Mouse (Mus musculus) v-Abl transformed pro-B cells (cell line): ENCODE data around the gene Stk32c.

Source experiments
- in situ Hi-C, 2 experiments: fragments of 400-800 bp; cut with MboI; formaldehyde crosslinking; loops; one replicate each; pipeline ENCODE4 v1.15.1; 2025; ENCODE audit not compliant: unreplicated experiment in 2 of 2

Gene Stk32c

DNA sequence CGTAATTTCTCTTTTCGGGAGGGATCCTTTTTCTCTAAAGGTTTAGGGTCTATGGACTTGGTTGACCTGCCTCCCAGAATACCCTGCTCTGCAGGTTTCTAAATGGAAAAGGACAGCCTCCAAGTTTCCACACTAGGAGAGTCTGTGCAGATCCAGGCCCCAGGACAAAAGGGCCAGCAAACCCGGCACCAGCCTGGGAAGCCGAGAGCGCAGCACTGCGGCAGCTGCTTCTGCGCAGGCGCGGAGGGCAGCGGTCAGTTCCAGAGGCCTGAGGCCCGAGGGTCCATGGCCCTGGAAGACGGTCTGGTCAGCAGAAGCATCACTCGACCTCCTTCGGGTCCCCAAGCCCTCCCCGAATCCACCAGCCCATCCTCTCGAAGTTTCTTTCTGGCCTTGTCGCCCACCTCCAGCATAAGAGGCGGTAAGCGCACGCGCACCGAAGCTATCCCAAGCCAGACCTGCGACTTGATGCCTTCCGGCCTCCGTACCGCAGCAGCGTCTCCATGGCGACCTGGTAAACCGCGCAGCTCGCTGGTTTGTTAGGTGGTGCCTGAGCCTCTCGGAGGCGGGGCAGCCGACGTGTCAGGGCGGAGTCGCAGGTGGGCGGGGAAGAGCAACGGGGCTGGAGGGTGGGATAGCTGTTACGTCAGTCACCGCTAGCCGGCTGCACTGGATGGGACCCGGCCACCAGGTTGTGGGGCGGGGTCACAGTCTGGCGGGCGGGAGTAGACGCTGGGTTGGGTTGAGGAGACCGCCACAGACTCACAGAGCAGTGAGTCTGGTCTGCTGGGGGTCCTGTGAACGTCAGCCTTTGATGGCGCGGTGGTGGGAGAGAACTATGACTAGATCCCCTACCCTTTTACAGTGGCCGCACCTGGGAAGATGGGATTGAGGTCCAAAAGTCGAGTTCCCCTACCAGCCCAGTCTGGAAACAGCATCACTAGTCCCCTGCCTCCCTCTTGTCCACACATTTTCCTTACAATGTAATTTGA, at the start of gene Stk32c, which contains the start of gene Lrrc27:
Gene Stk32c (minus strand): TSS at position 554 of the 992 bp plus-strand sequence.
Gene Lrrc27 (plus strand): TSS at position 235 of the 992 bp plus-strand sequence.
- in situ Hi-C loops = loop anchor here (10.0 to 25.0 kb wide), 4 partner anchors 288 to 1658 kb away; partner anchors contain the start of genes Mapk1ip1 (in 2 of the 2) and Ppp2r2d (in 2 of the 2)

DNA sequence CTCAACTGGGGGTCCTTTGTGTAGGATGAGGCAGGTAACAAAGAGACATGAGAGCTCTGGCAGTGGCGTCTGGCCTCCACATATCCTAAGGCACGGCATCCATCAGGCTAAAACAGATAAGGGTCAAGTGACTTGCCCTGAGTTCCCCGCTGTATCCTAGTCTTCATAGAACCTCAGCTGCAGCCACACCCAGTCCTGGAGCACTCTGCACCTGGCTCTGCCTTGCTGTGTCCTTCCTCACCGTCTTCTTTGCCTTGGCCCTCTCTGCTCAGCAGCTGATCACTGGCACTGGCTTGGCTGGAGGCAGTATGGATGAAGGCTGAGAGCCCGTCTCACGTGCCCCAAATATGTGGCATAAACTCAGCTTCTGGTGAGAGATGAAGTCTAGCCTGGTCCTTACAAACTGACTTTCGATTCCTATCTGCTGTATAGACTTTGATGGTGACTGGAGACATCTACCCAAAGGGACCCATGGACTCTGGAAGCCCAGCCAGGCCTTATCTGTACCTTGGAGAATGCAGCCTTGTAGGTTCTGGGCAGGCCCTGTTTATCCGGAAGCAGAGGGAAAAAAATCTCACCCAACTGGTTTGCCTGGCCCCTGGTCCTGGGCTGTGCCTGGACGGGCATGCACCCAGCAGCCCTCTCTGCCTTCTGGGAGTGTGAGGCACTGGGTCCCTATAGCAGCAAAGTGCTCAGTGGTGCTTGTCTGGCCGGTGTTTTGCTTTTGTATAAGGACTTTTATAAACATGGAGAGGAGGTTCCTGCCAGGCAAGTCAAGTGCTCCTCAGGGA, 44.8 kb upstream of the Stk32c start:
- in situ Hi-C loops = no loop called here

DNA sequence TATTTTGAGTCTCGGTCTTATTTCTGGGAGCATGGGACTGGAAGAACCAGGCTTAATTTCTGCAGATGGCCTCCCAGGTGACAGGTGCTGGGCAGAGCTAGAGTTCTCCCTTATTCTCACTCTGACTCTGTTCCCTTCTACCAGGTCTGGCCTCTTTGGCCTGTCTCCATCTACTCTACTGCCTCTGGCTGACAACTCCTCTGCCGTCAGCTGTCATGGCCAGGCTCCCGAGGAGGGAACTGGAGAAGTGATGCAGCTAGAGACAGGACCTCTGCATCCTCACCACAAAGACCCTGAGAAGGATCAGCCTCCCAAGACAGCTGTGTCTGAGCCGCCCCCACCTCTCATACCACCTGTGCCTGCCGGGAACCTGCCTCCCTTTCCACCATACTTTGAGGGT, 41.5 kb upstream of the Stk32c start:
- in situ Hi-C loops = no loop called here

DNA sequence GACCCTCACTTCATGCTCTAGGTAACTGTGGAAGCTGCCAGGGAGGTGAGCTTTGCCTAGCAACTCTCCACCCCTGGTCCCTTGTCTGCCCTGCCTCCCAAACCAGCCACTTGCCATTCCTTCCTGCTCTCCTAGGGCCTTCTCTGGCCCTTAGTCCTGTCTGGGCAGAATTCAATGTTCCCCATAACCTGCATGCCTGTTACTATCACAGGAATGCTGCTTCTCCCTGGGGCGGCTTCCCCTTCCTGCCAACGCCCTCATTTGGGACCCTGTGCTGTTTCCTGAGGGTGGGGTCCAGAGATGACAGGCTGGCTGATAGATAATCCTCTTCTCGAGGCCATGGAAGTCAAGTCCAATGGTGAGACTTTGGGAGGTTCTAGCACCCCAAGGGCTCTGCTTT, 40.4 kb upstream of the Stk32c start:
- in situ Hi-C loops = no loop called here

DNA sequence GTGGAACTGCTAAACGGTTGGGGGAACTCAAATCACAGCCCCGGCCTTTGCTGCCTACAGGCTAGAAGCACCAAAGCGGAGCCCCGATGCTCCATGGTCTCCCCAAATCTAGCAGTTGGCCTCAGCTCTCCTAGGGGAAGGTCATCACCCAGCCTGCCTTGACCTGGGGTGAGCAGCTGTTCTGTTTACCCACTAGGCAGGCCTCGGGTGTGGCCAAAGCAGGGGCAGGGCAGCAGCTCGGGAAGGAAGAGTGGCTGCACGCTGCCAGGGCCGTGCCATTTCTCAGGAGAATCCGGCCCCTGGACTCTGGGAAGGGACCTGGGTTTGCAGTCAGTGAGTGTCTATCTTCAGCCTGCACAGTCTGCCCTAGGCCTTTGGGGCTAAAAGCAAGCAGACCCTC, 39.9 kb upstream of the Stk32c start:
- in situ Hi-C loops = no loop called here

DNA sequence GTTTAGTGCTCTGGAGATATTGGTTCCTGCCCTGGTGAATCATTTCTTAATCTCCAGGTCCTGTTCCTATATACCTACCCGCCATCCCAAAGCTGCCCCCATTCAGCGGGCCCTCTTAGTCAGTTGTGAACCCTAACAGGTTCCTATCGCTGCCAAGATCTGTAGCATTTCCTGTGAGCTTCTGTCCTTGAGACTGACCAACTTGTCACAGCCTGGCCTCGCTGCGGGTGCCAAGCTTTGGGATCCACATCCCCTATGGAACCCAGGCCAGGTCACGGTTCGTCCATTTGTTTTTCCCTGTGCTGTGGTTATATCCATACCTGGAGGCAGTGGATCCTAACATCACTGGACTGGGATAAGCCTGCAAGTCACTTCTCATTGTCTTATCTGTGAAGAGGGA, 39.5 kb upstream of the Stk32c start:
- in situ Hi-C loops = no loop called here

DNA sequence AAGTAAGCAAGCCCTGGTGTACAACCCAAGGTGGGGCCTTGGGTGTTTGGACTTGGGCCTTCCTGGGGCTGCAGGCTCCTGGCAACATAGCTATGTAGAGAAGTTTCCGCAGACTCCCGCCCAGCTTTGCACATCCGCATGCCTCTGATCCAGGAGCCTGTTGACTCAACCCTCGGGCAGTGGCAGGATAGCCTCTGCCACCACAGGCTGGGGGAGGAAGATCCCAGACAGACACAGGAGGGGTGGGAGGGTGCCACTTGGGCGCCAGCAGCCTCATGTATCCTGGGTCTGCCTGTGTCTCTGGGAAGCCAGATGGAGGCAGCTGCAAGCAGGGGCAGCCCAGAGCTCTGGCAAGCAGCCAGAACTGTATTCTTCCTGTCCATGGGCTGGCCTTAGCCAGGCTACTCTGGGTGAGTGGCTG, 38.8 kb upstream of the Stk32c start:
- in situ Hi-C loops = no loop called here

DNA sequence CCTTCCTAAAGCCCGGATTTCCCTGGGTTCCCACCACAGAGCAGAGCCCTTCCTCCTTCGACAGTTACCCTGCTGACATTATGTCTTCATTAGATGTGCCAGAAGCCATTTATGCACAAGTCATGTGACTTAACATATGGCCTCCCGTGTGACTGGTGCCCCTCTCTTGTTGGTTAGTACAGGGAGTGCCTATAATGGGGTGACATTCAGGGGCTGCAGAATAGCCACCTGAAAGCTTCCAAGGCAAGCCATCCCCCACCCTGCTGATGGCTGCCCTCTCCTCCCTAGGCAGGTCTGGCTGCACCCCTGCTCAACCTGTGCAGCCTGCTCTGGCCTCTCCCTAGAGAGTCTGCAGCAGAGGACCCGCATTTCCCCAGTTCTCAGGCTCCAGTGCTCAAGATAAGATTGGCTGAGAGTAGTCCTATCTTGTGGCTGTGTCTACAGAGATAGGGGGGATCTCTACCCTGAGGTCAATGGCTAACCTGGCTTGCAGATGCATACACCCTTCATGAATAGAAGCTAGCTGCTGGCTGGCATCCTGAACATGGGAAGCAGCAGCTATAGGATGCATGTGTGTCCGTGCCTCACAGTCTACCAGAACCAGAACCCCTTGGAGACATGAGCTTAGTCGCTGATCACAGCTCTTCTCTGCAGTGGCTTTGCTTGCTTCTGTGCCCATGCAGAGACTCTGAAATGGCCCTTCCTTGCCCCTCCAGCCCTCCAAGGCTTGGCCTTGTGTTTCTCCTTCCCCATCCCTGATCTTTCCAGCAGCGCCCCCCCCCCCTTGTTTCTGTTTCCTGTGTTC, 36.5 kb upstream of the Stk32c start:
- in situ Hi-C loops = loop anchor here in 1 of 2 experiments (25.0 kb wide), 1 partner anchor 1812 kb away; the partner anchor contains the start of gene Glrx3

DNA sequence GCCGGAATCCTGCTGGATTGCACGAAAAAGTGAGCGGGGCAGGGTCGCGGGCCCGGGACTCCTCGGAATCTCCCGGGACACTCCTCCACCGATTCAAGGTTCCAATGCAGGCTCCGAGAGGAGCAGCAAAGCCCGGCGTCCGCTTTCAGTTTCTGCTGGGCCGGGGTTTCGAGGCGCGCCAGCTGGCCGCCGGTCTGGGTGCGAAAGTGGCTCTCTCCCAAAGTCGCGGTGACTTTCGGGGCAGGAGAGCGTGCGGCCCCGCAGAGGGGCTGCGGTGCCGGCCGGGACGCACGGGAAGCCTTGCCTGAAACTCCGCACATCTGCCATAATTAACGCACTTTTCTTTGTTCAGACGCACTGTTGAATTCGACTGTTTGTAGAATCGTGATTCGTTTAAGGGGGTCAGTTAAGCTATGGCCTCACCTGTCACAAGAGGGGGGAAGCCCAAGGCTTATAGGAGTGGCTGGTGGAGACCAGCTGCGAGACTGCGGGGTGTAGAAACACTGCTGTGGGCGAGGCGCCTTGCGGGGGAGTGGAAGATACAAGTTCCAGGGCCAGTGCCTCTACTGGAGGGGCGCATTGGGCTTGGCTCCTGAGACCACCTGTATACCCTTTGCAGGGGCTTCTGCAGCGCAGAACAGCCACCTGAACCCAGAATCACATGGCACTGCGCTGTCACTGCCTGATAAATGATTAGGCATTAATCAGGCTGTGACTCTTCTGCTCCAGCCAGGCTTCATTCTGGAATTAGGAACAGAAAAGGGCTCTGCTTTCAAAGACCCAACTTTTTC, 35.7 kb upstream of the Stk32c start:
- in situ Hi-C loops = loop anchor here in 1 of 2 experiments (25.0 kb wide), 1 partner anchor 1812 kb away; the partner anchor contains the start of gene Glrx3

DNA sequence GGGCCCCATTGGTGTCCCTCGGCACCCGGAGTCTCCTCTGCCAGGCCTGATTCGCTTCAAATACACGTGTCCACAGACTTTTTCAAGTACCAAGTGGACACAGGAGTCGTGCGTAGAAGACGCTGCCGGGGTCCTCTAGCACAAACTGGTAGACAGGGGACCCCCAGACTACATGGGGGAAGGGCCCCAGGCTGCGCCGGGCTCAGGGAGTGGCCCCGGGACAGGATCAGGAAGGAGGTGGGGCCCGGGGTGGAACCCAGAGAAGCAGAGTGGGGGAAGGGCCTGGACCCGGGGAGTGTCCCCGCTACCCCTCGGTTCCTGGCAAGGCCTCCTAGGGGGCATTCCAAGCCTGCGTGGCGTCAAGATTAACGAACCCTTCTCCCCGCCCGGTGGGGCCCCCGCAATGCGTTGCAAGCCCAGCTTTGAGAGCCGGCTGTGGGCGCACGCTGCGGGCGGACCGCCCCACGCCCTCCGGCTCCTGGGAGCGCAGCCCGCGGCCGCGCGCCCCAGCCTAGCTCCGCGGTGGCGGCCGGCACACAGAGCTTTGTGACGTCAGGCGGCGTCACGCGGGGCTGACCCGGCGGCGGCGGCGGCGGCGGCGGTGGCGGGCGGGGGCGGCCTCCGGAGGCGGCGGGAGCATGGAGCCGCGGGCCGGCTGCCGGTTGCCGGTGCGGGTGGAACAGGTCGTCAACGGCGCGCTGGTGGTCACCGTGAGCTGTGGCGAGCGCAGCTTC, 34.9 kb upstream of the Stk32c start, which contains the start of gene Pwwp2b:
Gene Pwwp2b (plus strand): TSS at position 602 of the 734 bp plus-strand sequence.
- in situ Hi-C loops = loop anchor here in 1 of 2 experiments (25.0 kb wide), 1 partner anchor 1811 kb away; the partner anchor contains the start of gene Glrx3

DNA sequence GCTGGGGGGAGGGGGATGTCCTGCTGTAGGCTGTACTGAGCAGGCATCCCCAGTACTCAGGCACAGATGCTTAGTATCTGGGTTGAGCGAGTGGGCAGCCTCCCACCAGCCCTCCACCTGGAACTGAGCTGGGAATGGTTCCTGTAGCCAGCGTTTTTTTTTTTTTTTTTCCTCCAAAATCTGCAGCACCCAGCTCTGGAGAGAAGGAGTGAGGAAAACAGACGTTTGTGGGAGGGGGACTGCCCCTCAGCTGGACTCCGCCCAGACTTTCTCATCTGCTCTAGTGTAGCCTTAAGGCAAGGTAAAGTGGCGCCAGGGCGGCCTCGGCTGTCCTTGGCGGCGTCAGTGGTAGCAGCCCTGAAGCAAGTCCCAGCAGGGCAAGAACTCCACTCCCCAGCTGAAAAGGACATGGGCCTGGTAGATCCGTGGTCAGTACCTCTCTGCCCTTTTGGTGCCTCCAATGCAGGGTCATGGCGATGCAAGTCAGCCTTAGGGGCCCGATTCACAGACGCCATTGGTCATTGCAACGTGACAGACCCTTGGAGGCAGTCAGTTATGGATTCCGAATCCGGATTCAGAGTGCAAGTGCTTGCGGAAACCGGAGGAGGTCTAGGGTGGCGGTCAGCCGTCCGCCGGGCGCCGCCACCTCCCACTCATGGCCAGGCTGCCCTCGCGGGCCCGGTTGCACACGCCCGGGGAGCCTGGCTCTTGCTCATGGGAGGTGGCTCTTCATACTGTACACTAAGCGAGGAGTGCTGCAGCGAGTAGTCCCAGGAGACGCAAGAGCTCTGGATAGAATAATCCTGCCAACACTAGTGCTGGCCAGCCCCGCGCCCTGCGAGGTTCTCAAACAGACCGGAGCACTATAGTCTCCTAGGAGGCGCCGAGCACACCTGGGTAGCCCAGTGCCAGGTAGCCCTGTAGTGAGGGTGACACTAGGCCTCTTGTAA, 34.1 kb upstream of the Stk32c start:
- in situ Hi-C loops = loop anchor here in 1 of 2 experiments (25.0 kb wide), 1 partner anchor 1810 kb away; the partner anchor contains the start of gene Glrx3

DNA sequence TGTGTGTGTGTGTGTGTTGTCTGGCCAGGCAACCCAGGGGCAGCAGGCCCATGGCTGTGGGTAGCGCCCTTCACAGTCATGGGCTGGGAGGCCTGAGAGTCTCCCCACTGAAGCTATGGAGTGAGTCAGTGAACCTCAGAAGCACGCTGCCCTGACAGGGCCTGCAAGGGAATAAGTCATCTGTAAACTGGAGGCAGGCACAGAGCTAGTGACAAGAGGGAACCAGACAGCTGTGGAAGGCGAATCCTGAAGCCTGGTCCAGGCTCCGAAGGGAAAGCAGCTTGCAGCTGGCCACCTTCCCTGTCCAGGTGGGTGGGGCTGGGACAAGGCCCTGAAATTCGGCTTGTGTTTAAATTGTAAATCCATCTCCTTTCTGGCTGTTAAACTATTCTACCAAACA, 33.0 kb upstream of the Stk32c start:
- in situ Hi-C loops = loop anchor here in 1 of 2 experiments (25.0 kb wide), 1 partner anchor 1809 kb away; the partner anchor contains the start of gene Glrx3

DNA sequence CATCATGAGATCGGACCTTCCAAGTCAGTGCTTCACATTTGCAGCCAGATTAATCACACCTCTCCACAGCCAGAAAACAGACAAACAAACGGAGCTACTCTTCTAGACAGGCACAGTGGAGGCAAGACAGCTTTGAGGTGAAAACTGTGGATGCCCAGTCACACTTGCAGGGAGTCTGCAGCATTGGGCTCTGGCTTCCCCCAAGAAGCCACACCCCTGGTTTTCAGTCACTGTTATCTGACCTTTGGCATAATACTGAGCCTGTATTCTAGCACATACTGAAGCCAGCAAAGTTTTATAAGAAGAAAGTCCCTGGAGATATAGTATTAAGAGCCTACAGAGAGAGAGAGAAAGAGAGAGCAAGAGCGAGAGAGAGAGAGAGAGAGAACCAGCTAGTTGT, 26.3 kb upstream of the Stk32c start:
- in situ Hi-C loops = loop anchor here (5.0 to 25.0 kb wide), 4 partner anchors 53 to 1802 kb away; partner anchors contain the start of gene Glrx3 (in 1 of the 2)

DNA sequence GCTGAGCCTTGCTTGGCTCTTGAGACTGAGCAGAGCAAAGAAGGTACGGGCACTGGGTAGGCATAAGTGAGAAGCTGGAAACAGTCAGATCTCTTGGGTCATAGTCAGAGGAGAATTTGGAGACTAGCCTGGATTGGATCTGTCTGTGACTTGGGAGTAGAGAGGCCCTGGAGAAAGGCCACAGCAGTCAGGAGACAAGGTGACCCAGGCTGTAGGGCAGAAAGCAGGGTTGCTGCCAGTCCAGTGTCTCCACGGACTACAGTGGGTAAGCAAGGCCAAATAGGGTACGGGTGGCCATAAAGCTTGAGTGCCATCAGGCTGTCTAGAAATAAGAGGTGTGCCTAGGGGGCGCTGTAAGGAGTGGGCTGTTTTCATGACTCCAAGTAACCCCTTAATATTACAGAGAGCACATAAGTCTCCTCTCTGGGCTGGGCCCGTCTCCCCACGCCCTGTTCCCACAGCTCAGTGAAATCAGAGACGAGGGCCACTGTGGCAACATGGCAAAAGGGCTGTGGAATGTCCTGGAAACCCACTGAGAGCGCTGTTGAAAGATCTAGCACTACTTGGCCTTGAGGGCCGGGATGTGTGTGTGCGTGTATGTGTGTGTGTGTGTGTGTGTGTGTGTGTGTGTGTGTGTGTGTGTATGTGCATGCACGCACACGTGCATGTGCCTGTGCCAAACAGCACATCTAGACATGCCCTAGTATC, 22.7 kb upstream of the Stk32c start:
- in situ Hi-C loops = loop anchor here (5.0 to 25.0 kb wide), 4 partner anchors 56 to 1799 kb away; partner anchors contain the start of gene Glrx3 (in 1 of the 2)

DNA sequence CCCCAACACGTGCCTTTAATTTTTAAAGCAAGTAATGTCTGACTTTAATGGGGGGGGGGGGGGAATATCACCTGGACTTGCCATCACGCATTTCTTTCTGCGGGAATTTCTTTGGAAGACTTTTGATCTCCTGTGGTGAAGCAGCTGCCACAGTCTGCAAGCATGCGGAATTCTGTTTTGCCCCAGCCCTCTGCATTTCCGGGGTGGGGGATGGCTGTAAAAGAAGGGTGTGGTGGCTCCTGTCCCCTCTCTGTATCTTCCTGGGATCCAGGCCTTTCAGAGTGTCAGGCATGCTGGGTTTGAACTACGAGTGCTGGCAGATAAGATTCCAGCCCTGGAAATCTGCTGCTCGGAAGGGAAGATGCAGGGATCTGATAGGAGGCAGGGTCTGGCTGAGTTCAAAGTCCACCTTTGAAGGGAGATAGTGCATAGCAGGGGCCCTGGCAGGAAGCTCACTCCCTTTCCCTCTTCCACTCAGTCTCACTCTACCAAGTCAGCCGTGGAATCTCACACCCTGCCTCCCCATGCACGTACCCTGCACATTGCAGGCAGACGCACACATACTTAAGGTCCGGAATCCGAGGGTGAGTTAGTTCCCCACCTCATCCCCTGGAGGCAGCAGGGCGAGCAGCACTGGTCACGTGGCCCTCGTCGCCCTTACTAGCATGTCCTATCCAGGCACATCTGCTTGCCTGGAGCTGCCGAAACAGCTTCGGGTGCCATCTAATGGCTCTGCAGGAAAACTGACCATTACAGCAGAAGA, 21.5 kb upstream of the Stk32c start:
- in situ Hi-C loops = loop anchor here (5.0 to 25.0 kb wide), 4 partner anchors 58 to 1797 kb away; partner anchors contain the start of gene Glrx3 (in 1 of the 2)
